Mouse (Mus musculus) liver, embryonic 16.5 days (tissue): ENCODE data around the gene Gm10310. TPM values are rescaled to one million over a fixed set of nuclear protein-coding genes. Genes with fewer than 3 reads are reported as not detected.
"Not testable (repeated sequence)": the region's sequence is repeated elsewhere in the genome, so short reads cannot be mapped to it uniquely, and the experiment has no call there.

Experiments
- ATAC-seq: fragments of 200-750 bp; cut with Nextera tagmentation; 2 replicates; pipeline ENCODE4 v1.8.0; 2017; ENCODE audit warnings: low read depth, mild to moderate bottlenecking, moderate number of reproducible peaks, moderate library complexity
- H3K27ac ChIP-seq: fragments of 300-500 bp; sonication (generic); 2 replicates; pipeline ENCODE4 v1.5.1; 2014; ENCODE audit warnings: mild to moderate bottlenecking, low read length
- H3K27me3 ChIP-seq: fragments of 300-500 bp; sonication (generic); 2 replicates; pipeline ENCODE4 v1.6.1; 2014; ENCODE audit warnings: low read depth, low read length, mixed read lengths; ENCODE audit not compliant: control insufficient read depth, insufficient read depth
- H3K36me3 ChIP-seq: fragments of 300-500 bp; sonication (generic); 2 replicates; pipeline ENCODE4 v1.6.1; 2014; ENCODE audit warnings: mild to moderate bottlenecking; ENCODE audit not compliant: control insufficient read depth, insufficient read depth
- H3K4me1 ChIP-seq: fragments of 300-500 bp; sonication (generic); 2 replicates; pipeline ENCODE4 v1.6.1; 2014; ENCODE audit warnings: low read depth, low read length, mixed read lengths; ENCODE audit not compliant: control insufficient read depth
- H3K4me2 ChIP-seq: fragments of 300-500 bp; sonication (generic); 2 replicates; pipeline ENCODE4 v1.6.1; 2014; ENCODE audit warnings: low read depth, low read length, mixed read lengths
- H3K4me3 ChIP-seq: fragments of 300-500 bp; sonication (generic); 2 replicates; pipeline ENCODE4 v1.5.1; 2014; ENCODE audit warnings: low read depth, mild to moderate bottlenecking, low read length
- H3K9ac ChIP-seq: fragments of 300-500 bp; sonication (generic); 2 replicates; pipeline ENCODE4 v1.6.1; 2014; ENCODE audit warnings: low read depth, low read length
- H3K9me3 ChIP-seq: fragments of 300-500 bp; sonication (generic); replicated peaks from 2 replicates; pipeline ENCODE4 v1.6.1; 2016; ENCODE audit warnings: low read length; ENCODE audit not compliant: control insufficient read depth
- WGBS: fragments of 180-500 bp; shearing (Covaris S2); extraction: QIAGEN DNeasy Blood & Tissue Kit; methylation state at CpG from one replicate; pipeline ENCODE4 v1.1.7; 2014; ENCODE audit not compliant: insufficient replicate concordance; 5-methylcytosine and 5-hydroxymethylcytosine counted together
- polyA plus RNA-seq: library from polyadenylated mRNA; unstranded; fragments of >200 nt; fragmentation: Nextera tagmentation; extraction: Ambion mirVana; gene quantifications from 2 replicates; pipeline ENCODE4 v1.2.1, GENCODE M21; 2015

The Gm10310 gene
- polyA plus RNA-seq, 1 experiment from 2014 or later, result not detected

DNA sequence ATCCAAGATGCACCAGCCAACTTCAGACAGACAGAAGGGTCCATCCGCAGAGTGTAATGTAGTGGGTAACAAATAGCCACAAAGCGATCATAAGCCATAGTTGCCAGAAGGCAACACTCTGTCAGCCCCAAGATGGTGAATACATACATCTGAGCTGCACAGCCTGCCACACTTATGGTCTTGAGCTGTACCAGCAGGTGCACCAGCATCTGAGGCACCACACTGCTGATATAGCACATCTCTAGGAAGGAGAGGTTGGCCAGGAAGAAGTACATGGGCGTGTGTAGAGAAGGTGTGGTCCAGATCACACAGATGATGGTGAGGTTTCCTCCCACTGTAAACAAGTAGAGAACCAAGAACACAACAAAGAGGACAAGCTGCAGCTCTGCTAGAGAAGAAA, 18.6 kb downstream of the Gm10310 start:
- not testable (repeated sequence) for H3K4me3 ChIP-seq, ATAC-seq, H3K9me3 ChIP-seq, H3K9ac ChIP-seq, H3K36me3 ChIP-seq, H3K4me1 ChIP-seq, H3K4me2 ChIP-seq, H3K27me3 ChIP-seq, H3K27ac ChIP-seq
- WGBS, result 77% methylated on average over 2 of the region's 3 CpGs

DNA sequence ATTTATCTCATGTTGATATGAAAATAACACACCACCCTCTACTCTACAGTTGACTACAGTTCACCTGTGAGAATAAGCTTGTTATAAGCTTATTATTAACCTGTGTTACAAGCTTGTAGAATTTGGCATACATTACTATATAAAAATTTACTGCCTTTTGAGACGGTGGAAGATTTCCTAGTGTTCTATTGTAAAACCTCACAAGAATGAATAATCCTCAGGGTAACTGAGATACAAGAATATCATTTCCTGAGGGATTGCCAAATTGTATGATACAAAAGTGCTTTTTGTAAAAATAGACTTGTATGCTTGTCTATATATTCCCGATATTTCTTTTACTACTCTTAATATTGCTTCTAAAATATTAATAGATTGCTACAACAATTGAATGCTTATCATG, 35.9 kb downstream of the Gm10310 start, which contains the start of gene Olfr818:
Olfr818 (minus strand) TSS at position 101 of the 400 bp plus-strand sequence.
- Histone ChIP-seq H3K27ac (no peak within 1 kb of the TSS), H3K9me3 (no peaks in the 10 kb centered on the region), H3K9ac (no peak within 1 kb of the TSS), H3K4me3 (no peak within 1 kb of the TSS), H3K27me3 (no peaks in the 10 kb centered on the region), H3K4me2 (no peak within 1 kb of the TSS), H3K4me1 (no peaks in the 10 kb centered on the region), H3K36me3 (no peaks in the 10 kb centered on the region)
- WGBS, result 66% methylated on average over 2 of the region's 2 CpGs
- no peak for ATAC-seq

Other genes starting within 250 kb of the Gm10310 start
- gene Olfr806, start 243.1 kb downstream of the Gm10310 start, polyA plus RNA-seq, result not detected in 2 replicates
- not detected in 2 replicates for gene Olfr807, start 227.3 kb downstream of the Gm10310 start, polyA plus RNA-seq
- gene Olfr808, start 219.6 kb downstream of the Gm10310 start, polyA plus RNA-seq, result not detected in 2 replicates
- not detected in 2 replicates for gene Olfr809, start 210.4 kb downstream of the Gm10310 start, polyA plus RNA-seq
- not detected in 2 replicates for gene Olfr810, start 190.1 kb downstream of the Gm10310 start, polyA plus RNA-seq
- not detected in 2 replicates for gene Olfr811, start 180.7 kb downstream of the Gm10310 start, polyA plus RNA-seq
- gene Olfr812, start 139.0 kb downstream of the Gm10310 start, polyA plus RNA-seq, result not detected in 2 replicates
- not detected in 2 replicates for gene Olfr813, start 129.7 kb downstream of the Gm10310 start, polyA plus RNA-seq
- gene Olfr814, start 105.2 kb downstream of the Gm10310 start, polyA plus RNA-seq, result not detected in 2 replicates
- not detected in 2 replicates for gene Olfr815, start 79.2 kb downstream of the Gm10310 start, polyA plus RNA-seq
- not detected in 2 replicates for gene Olfr816, start 69.5 kb downstream of the Gm10310 start, polyA plus RNA-seq
- not detected in 2 replicates for gene Olfr818, start 36.0 kb downstream of the Gm10310 start, polyA plus RNA-seq
- not detected in 2 replicates for gene Olfr819, start 17.8 kb downstream of the Gm10310 start, polyA plus RNA-seq
- gene Olfr247, start 8.9 kb downstream of the Gm10310 start, polyA plus RNA-seq, result not detected in 2 replicates
- not detected in 2 replicates for gene Olfr820, start 27.6 kb upstream of the Gm10310 start, polyA plus RNA-seq
- gene Olfr821, start 45.3 kb upstream of the Gm10310 start, polyA plus RNA-seq, result not detected in 2 replicates
- not detected in 2 replicates for gene Olfr822, start 86.1 kb upstream of the Gm10310 start, polyA plus RNA-seq
- gene Olfr823, start 130.3 kb upstream of the Gm10310 start, polyA plus RNA-seq, result not detected in 2 replicates
- gene Olfr824, start 144.9 kb upstream of the Gm10310 start, polyA plus RNA-seq, result not detected in 2 replicates
- gene Olfr825, start 181.7 kb upstream of the Gm10310 start, polyA plus RNA-seq, result not detected in 2 replicates
- gene Olfr826, start 199.1 kb upstream of the Gm10310 start, polyA plus RNA-seq, result not detected in 2 replicates
- not detected in 2 replicates for gene Olfr827, start 229.3 kb upstream of the Gm10310 start, polyA plus RNA-seq